Mouse (Mus musculus) gastrocnemius, postnatal 14 days (tissue): ENCODE data around the gene Gm47985. TPM values are rescaled to one million over a fixed set of nuclear protein-coding genes. Genes with fewer than 3 reads are reported as not detected.
"Not testable (repeated sequence)": the region's sequence is repeated elsewhere in the genome, so short reads cannot be mapped to it uniquely, and the experiment has no call there.

ENCODE experiments used
- DNase-seq: peaks from one replicate; pipeline ENCODE4 v3.0.0; 2021; ENCODE audit warnings: mixed read lengths
- intact Hi-C: fragments of 180-260 bp; cut with DNase I; formaldehyde crosslinking; loops from one replicate; pipeline ENCODE4 v1.15.1; 2025; ENCODE audit warnings: low total_unique reads
- total RNA-seq, 2 experiments: library from RNA; stranded (reverse); gene quantifications; 2 replicates each; pipeline ENCODE4 v1.2.3; 2021

Gene Gm47985
- total RNA-seq, 2 experiments from 2014 or later, result 0.23 TPM; not detected in 1

GRCm38 (mm10) chr1:151171572-151172461 lies 10.5 kb upstream of the Gm47985 start:
- DNase-seq, result no peak
- intact Hi-C loops, result no loop called here

GRCm38 (mm10) chr1:151177030-151177936 lies 5.1 kb upstream of the Gm47985 start:
- DNase-seq, result no peak
- intact Hi-C loops, result no loop called here

GRCm38 (mm10) chr1:151177937-151178271 lies 4.4 kb upstream of the Gm47985 start:
- no peak for DNase-seq
- intact Hi-C loops, result no loop called here

GRCm38 (mm10) chr1:151178505-151179083 lies 3.7 kb upstream of the Gm47985 start:
- intact Hi-C loops, result no loop called here

GRCm38 (mm10) chr1:151180167-151180566 lies 2.2 kb upstream of the Gm47985 start:
- no peak for DNase-seq
- intact Hi-C loops, result no loop called here

More at GRCm38 (mm10) chr1:151178505-151179083, 3.7 kb upstream of the Gm47985 start:
- DNase-seq, result no peak

GRCm38 (mm10) chr1:151186186-151186585 lies 3.8 kb downstream of the Gm47985 start:
- DNase-seq, intact Hi-C loops: not testable (repeated sequence)

- intact Hi-C loops, DNase-seq: not testable (repeated sequence)
These were observed 4.6 kb downstream of the Gm47985 start for GRCm38 (mm10) chr1:151186879-151187424.

GRCm38 (mm10) chr1:151188469-151188868 lies 6.1 kb downstream of the Gm47985 start:
- intact Hi-C loops, result no loop called here
- DNase-seq, result no peak

GRCm38 (mm10) chr1:151192075-151192474 lies 9.7 kb downstream of the Gm47985 start, which contains the start of gene Gm8947:
Gene Gm8947 (plus strand): TSS chr1:151192376.
- intact Hi-C loops, DNase-seq: not testable (repeated sequence)

- intact Hi-C loops, DNase-seq: not testable (repeated sequence)
These were observed 10.4 kb downstream of the Gm47985 start for GRCm38 (mm10) chr1:151192739-151193138.

- intact Hi-C loops, DNase-seq: not testable (repeated sequence)
These were observed 13.6 kb downstream of the Gm47985 start for GRCm38 (mm10) chr1:151195986-151196385.

- DNase-seq, intact Hi-C loops: not testable (repeated sequence)
These were observed 14.4 kb downstream of the Gm47985 start for GRCm38 (mm10) chr1:151196690-151197089.

GRCm38 (mm10) chr1:151198120-151198519 lies 15.8 kb downstream of the Gm47985 start, which contains the start of gene Gm47995:
Gene Gm47995 (plus strand): TSS chr1:151198448.
- DNase-seq, intact Hi-C loops: not testable (repeated sequence)

GRCm38 (mm10) chr1:151200620-151201019 lies 18.3 kb downstream of the Gm47985 start:
- DNase-seq, intact Hi-C loops: not testable (repeated sequence)

- DNase-seq, intact Hi-C loops: not testable (repeated sequence)
These were observed 20.4 kb downstream of the Gm47985 start for GRCm38 (mm10) chr1:151202771-151203170.

GRCm38 (mm10) chr1:151203818-151204217 lies 21.5 kb downstream of the Gm47985 start, which contains the start of gene 3110040M04Rik:
Gene 3110040M04Rik (plus strand): TSS chr1:151204121.
- intact Hi-C loops, DNase-seq: not testable (repeated sequence)

GRCm38 (mm10) chr1:151208493-151208892 lies 26.2 kb downstream of the Gm47985 start:
- DNase-seq, intact Hi-C loops: not testable (repeated sequence)

- intact Hi-C loops, DNase-seq: not testable (repeated sequence)
These were observed 26.6 kb downstream of the Gm47985 start for GRCm38 (mm10) chr1:151208944-151209343.

- DNase-seq, intact Hi-C loops: not testable (repeated sequence)
These were observed 27.6 kb downstream of the Gm47985 start, which contains the start of gene Gm47996 for GRCm38 (mm10) chr1:151209824-151210355. Gene Gm47996 (plus strand): TSS chr1:151210131.
